Mouse (Mus musculus) midbrain, embryonic 13.5 days (tissue): ENCODE measurements around the gene Mmgt1. TPM values are rescaled to one million over a fixed set of nuclear protein-coding genes. Genes with fewer than 3 reads are reported as not detected.

ENCODE experiments used
- ATAC-seq: fragments of 200-750 bp; cut with Nextera tagmentation; 2 replicates; pipeline ENCODE4 v1.8.0; 2017; ENCODE audit warnings: mild to moderate bottlenecking, moderate TSS enrichment, moderate library complexity
- H3K27ac ChIP-seq: fragments of 300-500 bp; sonication (generic); 2 replicates; pipeline ENCODE4 v1.5.1; 2015; ENCODE audit warnings: inconsistent platforms, mild to moderate bottlenecking, moderate library complexity
- H3K27me3 ChIP-seq: fragments of 300-500 bp; sonication (generic); 2 replicates; pipeline ENCODE4 v1.6.1; 2015; ENCODE audit warnings: mild to moderate bottlenecking, inconsistent platforms
- H3K36me3 ChIP-seq: fragments of 300-500 bp; sonication (generic); 2 replicates; pipeline ENCODE4 v1.6.1; 2015; ENCODE audit warnings: mild to moderate bottlenecking, inconsistent platforms
- H3K4me1 ChIP-seq: fragments of 300-500 bp; sonication (generic); replicated peaks from 2 replicates; pipeline ENCODE4 v1.6.1; 2015; ENCODE audit warnings: inconsistent platforms
- H3K4me2 ChIP-seq: fragments of 300-500 bp; sonication (generic); replicated peaks from 2 replicates; pipeline ENCODE4 v1.6.1; 2015; ENCODE audit warnings: moderate library complexity, mild to moderate bottlenecking, inconsistent platforms
- H3K4me3 ChIP-seq: fragments of 300-500 bp; sonication (generic); replicated peaks from 2 replicates; pipeline ENCODE4 v1.5.1; 2015; ENCODE audit warnings: mild to moderate bottlenecking, inconsistent platforms
- H3K9ac ChIP-seq: fragments of 300-500 bp; sonication (generic); replicated peaks from 2 replicates; pipeline ENCODE4 v1.6.1; 2015; ENCODE audit warnings: mild to moderate bottlenecking, inconsistent platforms
- H3K9me3 ChIP-seq: fragments of 300-500 bp; sonication (generic); 2 replicates; pipeline ENCODE4 v1.6.1; 2016; ENCODE audit warnings: mild to moderate bottlenecking, inconsistent platforms
- WGBS: fragments of 180-500 bp; shearing (Covaris S2); methylation state at CpG from one replicate; pipeline ENCODE4 v1.1.7; 2015; 5-methylcytosine and 5-hydroxymethylcytosine counted together
- polyA plus RNA-seq: library from polyadenylated mRNA; unstranded; fragments of >200 nt; fragmentation: Nextera tagmentation; extraction: Ambion mirVana; gene quantifications from 2 replicates; pipeline ENCODE4 v1.2.1, GENCODE M21; 2015

Mmgt1 gene
- 55.5 and 57.1 TPM in 2 replicates for polyA plus RNA-seq

GRCm38 (mm10) chrX:56597887-56598640 is at the start of gene Mmgt1:
Mmgt1 (minus strand) TSS chrX:56598069.
- Histone ChIP-seq H3K9me3 (no peaks in the 10 kb centered on the region), H3K27me3 (no peaks in the 10 kb centered on the region), H3K9ac (peak within 1 kb of the TSS; percentile 78), H3K36me3 (0 out of 2 replicates have a peak, but pooled peaks cover 6% of the 10 kb centered on the region), H3K27ac (peak within 1 kb of the TSS; percentile 82), H3K4me2 (peak within 1 kb of the TSS; percentile 58), H3K4me1 (peaks cover 12% of the 10 kb centered on the region), H3K4me3 (peak within 1 kb of the TSS; percentile 68)
- ATAC-seq, result peak; percentile 99
- 27% methylated on average over 44 of the region's 44 CpGs for WGBS

- Histone ChIP-seq H3K4me1 (no peaks in the 10 kb centered on the region), H3K27me3 (no peaks in the 10 kb centered on the region), H3K9me3 (no peaks in the 10 kb centered on the region), H3K27ac (no peak overlapping the region), H3K4me3 (no peak overlapping the region), H3K4me2 (no peak overlapping the region), H3K36me3 (peaks cover 11% of the 10 kb centered on the region), H3K9ac (no peak overlapping the region)
- WGBS, result 12% methylated on average over 1 of the region's 1 CpGs
- no peak for ATAC-seq
These were observed 42.2 kb upstream of the Mmgt1 start for GRCm38 (mm10) chrX:56640066-56640465.

GRCm38 (mm10) chrX:56636185-56636584 is 38.3 kb upstream of the Mmgt1 start:
- no peak for ATAC-seq
- WGBS, result 85% methylated on average over 5 of the region's 5 CpGs
- H3K36me3 ChIP-seq, result peaks cover 11% of the 10 kb centered on the region

GRCm38 (mm10) chrX:56615236-56615635 is 17.4 kb upstream of the Mmgt1 start:
- no peaks in the 10 kb centered on the region for H3K27me3 ChIP-seq
- no peak for ATAC-seq
- no peaks in the 10 kb centered on the region for H3K9me3 ChIP-seq
- H3K4me3 ChIP-seq, result no peak overlapping the region
- WGBS, result 88% methylated on average over 2 of the region's 2 CpGs
- no peak overlapping the region for H3K9ac ChIP-seq
- peaks cover 7% of the 10 kb centered on the region for H3K4me1 ChIP-seq
- H3K4me2 ChIP-seq, result no peak overlapping the region
- no peak overlapping the region for H3K27ac ChIP-seq
- H3K36me3 ChIP-seq, result no peaks in the 10 kb centered on the region

More at GRCm38 (mm10) chrX:56636185-56636584, 38.3 kb upstream of the Mmgt1 start:
- Histone ChIP-seq H3K9me3 (no peaks in the 10 kb centered on the region), H3K27ac (no peak overlapping the region), H3K4me1 (no peaks in the 10 kb centered on the region), H3K9ac (no peak overlapping the region), H3K4me2 (no peak overlapping the region), H3K4me3 (no peak overlapping the region), H3K27me3 (no peaks in the 10 kb centered on the region)

GRCm38 (mm10) chrX:56610318-56610694 is 12.4 kb upstream of the Mmgt1 start:
- no peaks in the 10 kb centered on the region for H3K27me3 ChIP-seq
- H3K9ac ChIP-seq, result peak overlapping the region; percentile 73
- peak; percentile 44; the same call in 1 of the 2 replicates for ATAC-seq
- H3K4me3 ChIP-seq, result peak overlapping the region; percentile 62
- H3K36me3 ChIP-seq, result no peaks in the 10 kb centered on the region
- peak overlapping the region; percentile 55 for H3K4me2 ChIP-seq
- H3K4me1 ChIP-seq, result peaks cover 7% of the 10 kb centered on the region
- H3K27ac ChIP-seq, result peak overlapping the region; percentile 86
- no peaks in the 10 kb centered on the region for H3K9me3 ChIP-seq
- 14% methylated on average over 13 of the region's 13 CpGs for WGBS

- peak within 1 kb of the TSS; percentile 62 for H3K4me3 ChIP-seq
- H3K36me3 ChIP-seq, result no peaks in the 10 kb centered on the region
- ATAC-seq, result peak; percentile 97
- no peaks in the 10 kb centered on the region for H3K9me3 ChIP-seq
- H3K27ac ChIP-seq, result peak within 1 kb of the TSS; percentile 86
- peak within 1 kb of the TSS; percentile 55 for H3K4me2 ChIP-seq
- H3K27me3 ChIP-seq, result no peaks in the 10 kb centered on the region
- WGBS, result 10% methylated on average over 37 of the region's 50 CpGs
- peak within 1 kb of the TSS; percentile 73 for H3K9ac ChIP-seq
- peaks cover 7% of the 10 kb centered on the region for H3K4me1 ChIP-seq
These were observed 11.9 kb upstream of the Mmgt1 start, which contains the start of gene Slc9a6 for GRCm38 (mm10) chrX:56609623-56610317. Slc9a6 (plus strand) TSS chrX:56609757.

GRCm38 (mm10) chrX:56609285-56609622 is 11.4 kb upstream of the Mmgt1 start:
- Histone ChIP-seq H3K9ac (peak overlapping the region; percentile 73; the same call in 1 of the 2 replicates), H3K9me3 (no peaks in the 10 kb centered on the region), H3K4me1 (peaks cover 7% of the 10 kb centered on the region), H3K27ac (no peak overlapping the region), H3K36me3 (no peaks in the 10 kb centered on the region), H3K4me3 (peak overlapping the region; percentile 62), H3K4me2 (peak overlapping the region; percentile 55), H3K27me3 (no peaks in the 10 kb centered on the region)
- ATAC-seq, result no peak; the same call in 1 of the 2 replicates
- WGBS, result 31% methylated on average over 7 of the region's 7 CpGs

- no peaks in the 10 kb centered on the region for H3K9me3 ChIP-seq
- WGBS, result 81% methylated on average over 7 of the region's 7 CpGs
- no peaks in the 10 kb centered on the region for H3K36me3 ChIP-seq
- H3K4me3 ChIP-seq, result no peak overlapping the region
- H3K27ac ChIP-seq, result no peak overlapping the region
- ATAC-seq, result no peak
- H3K9ac ChIP-seq, result no peak overlapping the region
- H3K4me2 ChIP-seq, result no peak overlapping the region
- no peaks in the 10 kb centered on the region for H3K27me3 ChIP-seq
- H3K4me1 ChIP-seq, result peaks cover 7% of the 10 kb centered on the region
These were observed 9.3 kb upstream of the Mmgt1 start for GRCm38 (mm10) chrX:56607032-56607710.

GRCm38 (mm10) chrX:56606536-56606935 is 8.7 kb upstream of the Mmgt1 start:
- H3K36me3 ChIP-seq, result no peaks in the 10 kb centered on the region
- no peaks in the 10 kb centered on the region for H3K9me3 ChIP-seq
- no peak overlapping the region for H3K4me2 ChIP-seq
- no peak overlapping the region for H3K9ac ChIP-seq
- no peak overlapping the region for H3K4me3 ChIP-seq
- ATAC-seq, result no peak
- no peak overlapping the region for H3K27ac ChIP-seq
- WGBS, result 66% methylated on average over 2 of the region's 2 CpGs
- H3K27me3 ChIP-seq, result no peaks in the 10 kb centered on the region
- peaks cover 6% of the 10 kb centered on the region for H3K4me1 ChIP-seq

GRCm38 (mm10) chrX:56597219-56597886 is 516 bp downstream of the Mmgt1 start:
- Histone ChIP-seq H3K4me1 (peaks cover 12% of the 10 kb centered on the region), H3K4me2 (peak overlapping the region; percentile 58), H3K27me3 (no peaks in the 10 kb centered on the region), H3K9ac (peak overlapping the region; percentile 78), H3K4me3 (peak overlapping the region; percentile 68), H3K9me3 (no peaks in the 10 kb centered on the region), H3K36me3 (0 out of 2 replicates have a peak, but pooled peaks cover 6% of the 10 kb centered on the region), H3K27ac (peak overlapping the region; percentile 82)
- 22% methylated on average over 25 of the region's 25 CpGs for WGBS
- peak; percentile 84 for ATAC-seq

GRCm38 (mm10) chrX:56578200-56578599 is 19.7 kb downstream of the Mmgt1 start:
- H3K9me3 ChIP-seq, result no peaks in the 10 kb centered on the region
- no peak overlapping the region for H3K4me2 ChIP-seq
- H3K4me1 ChIP-seq, result no peaks in the 10 kb centered on the region
- no peaks in the 10 kb centered on the region for H3K27me3 ChIP-seq
- no peak for ATAC-seq
- H3K36me3 ChIP-seq, result no peaks in the 10 kb centered on the region
- no peak overlapping the region for H3K27ac ChIP-seq
- H3K9ac ChIP-seq, result no peak overlapping the region
- 76% methylated on average over 2 of the region's 2 CpGs for WGBS
- no peak overlapping the region for H3K4me3 ChIP-seq
